ENCODE assay signal across 8 mouse cellular contexts in genomic region chr10:117377431-117378290, GRCm38 (mm10). TPM values are rescaled to one million over a fixed set of nuclear protein-coding genes. Genes with fewer than 3 reads are reported as not detected.
A peak's percentile ranks its signal among the peaks of the same experiment; 100 is the strongest.
DNase-seq lines count a peak whose midpoint lies in the region; ATAC-seq and TF ChIP-seq lines count a peak whose summit lies in the region.

No protein-coding gene starts in this region.

- no peak for ATAC-seq in lung, postnatal 0 days
- ATAC-seq in embryonic facial prominence, embryonic 12.5 days (ENCODE audit: insufficient number of reproducible peaks, insufficient read depth, low FRiP score, low TSS enrichment), result no peak
- ATAC-seq in intestine, postnatal 0 days, result no peak
- ATAC-seq in neural tube, embryonic 15.5 days (ENCODE audit: low FRiP score), result no peak

- no peak overlapping the region for H3K9ac ChIP-seq in lung, postnatal 0 days (replicated peaks; ENCODE audit: low read depth)
- peak overlapping the region; percentile 31; the same call in 1 of the 2 replicates for H3K9ac ChIP-seq in embryonic facial prominence, embryonic 12.5 days
- H3K9ac ChIP-seq in intestine, postnatal 0 days (ENCODE audit: low read depth, low read length), result 0 out of 2 replicates have a peak overlapping the region, but pooled peaks have one; percentile 97
- peak overlapping the region; percentile 96 for H3K9ac ChIP-seq in neural tube, embryonic 15.5 days (replicated peaks)

- no peak for TF ChIP-seq POLR2A in kidney, adult 2 months (IDR thresholded peaks at IDR 0.05; ENCODE audit: low read depth, low read length)

- peak overlapping the region; percentile 75 for H3K4me2 ChIP-seq in lung, postnatal 0 days (replicated peaks; ENCODE audit: low read depth, low read length)
- peak overlapping the region; percentile 57 for H3K4me2 ChIP-seq in embryonic facial prominence, embryonic 12.5 days (replicated peaks)
- H3K4me2 ChIP-seq in intestine, postnatal 0 days (replicated peaks; ENCODE audit: low read depth), result peak overlapping the region; percentile 79
- peak overlapping the region; percentile 66 for H3K4me2 ChIP-seq in neural tube, embryonic 15.5 days

- no peaks in the 10 kb centered on the region for H3K27me3 ChIP-seq in lung, postnatal 0 days (replicated peaks; ENCODE audit: insufficient read depth, low read length)
- no peaks in the 10 kb centered on the region for H3K27me3 ChIP-seq in embryonic facial prominence, embryonic 12.5 days
- no peaks in the 10 kb centered on the region for H3K27me3 ChIP-seq in intestine, postnatal 0 days (replicated peaks; ENCODE audit: control insufficient read depth, insufficient read depth, low read length)
- no peaks in the 10 kb centered on the region for H3K27me3 ChIP-seq in neural tube, embryonic 15.5 days (replicated peaks)
- H3K27me3 ChIP-seq in kidney, adult 2 months (replicated peaks; ENCODE audit: control insufficient read depth, insufficient read depth, low read length), result no peaks in the 10 kb centered on the region

- no peak overlapping the region for H3K27ac ChIP-seq in lung, postnatal 0 days (ENCODE audit: low read length)
- H3K27ac ChIP-seq in embryonic facial prominence, embryonic 12.5 days, result no peak overlapping the region
- H3K27ac ChIP-seq in intestine, postnatal 0 days (ENCODE audit: low read depth, low read length), result no peak overlapping the region
- H3K27ac ChIP-seq in neural tube, embryonic 15.5 days (replicated peaks), result peak overlapping the region; percentile 92
- no peak overlapping the region for H3K27ac ChIP-seq in kidney, adult 2 months (ENCODE audit: insufficient read depth, low read depth, low read length)

- H3K36me3 ChIP-seq in lung, postnatal 0 days (ENCODE audit: insufficient read depth, low read length), result no peaks in the 10 kb centered on the region
- H3K36me3 ChIP-seq in embryonic facial prominence, embryonic 12.5 days, result no peaks in the 10 kb centered on the region
- H3K36me3 ChIP-seq in intestine, postnatal 0 days (ENCODE audit: control insufficient read depth, insufficient read depth), result no peaks in the 10 kb centered on the region
- H3K36me3 ChIP-seq in neural tube, embryonic 15.5 days, result no peaks in the 10 kb centered on the region
- H3K36me3 ChIP-seq in kidney, adult 2 months (ENCODE audit: control insufficient read depth, insufficient read depth, low read length), result no peaks in the 10 kb centered on the region

- H3K4me1 ChIP-seq in lung, postnatal 0 days (ENCODE audit: insufficient read depth, low read depth, low read length), result 0 out of 2 replicates have a peak, but pooled peaks cover 4% of the 10 kb centered on the region
- peaks cover 6% of the 10 kb centered on the region for H3K4me1 ChIP-seq in embryonic facial prominence, embryonic 12.5 days
- H3K4me1 ChIP-seq in intestine, postnatal 0 days (replicated peaks; ENCODE audit: control insufficient read depth, insufficient read depth, low read length), result no peaks in the 10 kb centered on the region
- peaks cover 24% of the 10 kb centered on the region for H3K4me1 ChIP-seq in neural tube, embryonic 15.5 days
- peaks cover 6% of the 10 kb centered on the region; the same call in 1 of the 2 replicates for H3K4me1 ChIP-seq in kidney, adult 2 months (ENCODE audit: control insufficient read depth, insufficient read depth, low read length)

- H3K4me3 ChIP-seq in lung, postnatal 0 days (ENCODE audit: low read depth, low read length), result peak overlapping the region; percentile 99
- peak overlapping the region; percentile 94 for H3K4me3 ChIP-seq in embryonic facial prominence, embryonic 12.5 days
- H3K4me3 ChIP-seq in intestine, postnatal 0 days (ENCODE audit: low read depth, low read length), result peak overlapping the region; percentile 99
- H3K4me3 ChIP-seq in neural tube, embryonic 15.5 days (replicated peaks), result peak overlapping the region; percentile 67
- H3K4me3 ChIP-seq in kidney, adult 2 months (ENCODE audit: insufficient read depth, low read depth, low read length), result no peak overlapping the region; the same call in 1 of the 2 replicates

- no peak for TF ChIP-seq EP300 in lung, postnatal 0 days (IDR thresholded peaks at IDR 0.05)

- no peak for TF ChIP-seq CTCF in lung, postnatal 0 days (IDR thresholded peaks at IDR 0.05)
- TF ChIP-seq CTCF in intestine, postnatal 0 days (IDR thresholded peaks at IDR 0.05; ENCODE audit: low read depth), result no peak
- no peak for TF ChIP-seq CTCF in kidney, adult 2 months (conservative IDR thresholded peaks at IDR 0.05; ENCODE audit: insufficient read depth, insufficient read length, low read depth, low read length)

- DNase-seq in lung, postnatal 0 days (ENCODE audit: low spot score), result no peak
- no peak for DNase-seq in lung, postnatal 14 days
- no peak for DNase-seq in adrenal gland, postnatal 25 days
- no peak for DNase-seq in kidney, adult 9 months
- DNase-seq in kidney, adult 2 months, result no peak

- 15% methylated on average over 16 of the region's 16 CpGs for WGBS in lung, postnatal 0 days
- 17% methylated on average over 16 of the region's 16 CpGs for WGBS in embryonic facial prominence, embryonic 12.5 days
- WGBS in intestine, postnatal 0 days, result 20% methylated on average over 16 of the region's 16 CpGs
- 15% methylated on average over 16 of the region's 16 CpGs for WGBS in neural tube, embryonic 15.5 days
- 27% methylated on average over 16 of the region's 16 CpGs for WGBS in kidney, adult 2 months

- no peaks in the 10 kb centered on the region for H3K9me3 ChIP-seq in lung, postnatal 0 days (ENCODE audit: low read length)
- H3K9me3 ChIP-seq in embryonic facial prominence, embryonic 12.5 days, result no peaks in the 10 kb centered on the region
- no peaks in the 10 kb centered on the region for H3K9me3 ChIP-seq in intestine, postnatal 0 days (ENCODE audit: control insufficient read depth)
- no peaks in the 10 kb centered on the region for H3K9me3 ChIP-seq in neural tube, embryonic 15.5 days (replicated peaks)

RNA-seq across cellular contexts. Expression of gene Cpsf6, which starts 2.2 kb away (rescaled TPM):
- polyA plus RNA-seq in lung, postnatal 0 days (2015; fragmentation: Nextera tagmentation; extraction: Ambion mirVana), result 61.0 and 67.6 TPM in 2 replicates
- 210 and 213 TPM in 2 replicates for polyA plus RNA-seq in embryonic facial prominence, embryonic 12.5 days (2016; fragmentation: Nextera tagmentation; extraction: Ambion mirVana)
- 41.2 and 45.4 TPM in 2 replicates for polyA plus RNA-seq in intestine, postnatal 0 days (2015; fragmentation: Nextera tagmentation; extraction: Ambion mirVana)
- 126 and 133 TPM in 2 replicates for polyA plus RNA-seq in neural tube, embryonic 15.5 days (2015; fragmentation: Nextera tagmentation; extraction: Ambion mirVana)
- total RNA-seq in adrenal gland, postnatal 25 days (2021), result 86.5 and 98.2 TPM in 2 replicates
- polyA plus RNA-seq in kidney, adult 2 months (2012; rRNA removed), result 26.9 and 30.1 TPM in 2 replicates
